Mouse (Mus musculus) NIH3T3 (cell line): Measurements from ENCODE around the gene Cobl.

ENCODE experiments used
- DNase-seq: peaks from one replicate; pipeline ENCODE4 v3.0.0-alpha.2; 2012; ENCODE audit warnings: low read depth

The Cobl gene

GRCm38 (mm10) chr11:12384826-12385225 lies 79.9 kb downstream of the Cobl start:
- DNase-seq: peak; percentile 44

- DNase-seq: no peak
These were observed 81.8 kb downstream of the Cobl start for GRCm38 (mm10) chr11:12382991-12383390.

DNA sequence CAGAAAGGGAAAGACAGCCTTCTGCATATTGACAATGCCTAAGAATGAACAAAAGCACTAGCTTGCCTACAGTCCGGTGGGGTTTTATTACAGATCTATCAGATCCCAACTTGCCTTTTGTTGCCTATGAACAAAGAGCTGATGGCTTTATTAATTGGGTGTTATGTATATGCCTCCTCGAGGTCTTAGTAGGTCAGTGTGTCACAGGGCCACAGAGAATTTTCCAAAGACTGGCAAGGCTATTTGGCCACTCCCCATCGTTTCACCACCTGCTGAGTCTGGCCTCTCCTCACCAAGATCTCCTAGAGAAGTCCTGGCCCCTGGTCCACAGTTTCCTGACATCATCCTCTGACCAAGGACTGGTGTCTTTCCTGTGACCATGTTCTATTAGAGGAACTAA lies 83.7 kb downstream of the Cobl start:
- no peak for DNase-seq

DNA sequence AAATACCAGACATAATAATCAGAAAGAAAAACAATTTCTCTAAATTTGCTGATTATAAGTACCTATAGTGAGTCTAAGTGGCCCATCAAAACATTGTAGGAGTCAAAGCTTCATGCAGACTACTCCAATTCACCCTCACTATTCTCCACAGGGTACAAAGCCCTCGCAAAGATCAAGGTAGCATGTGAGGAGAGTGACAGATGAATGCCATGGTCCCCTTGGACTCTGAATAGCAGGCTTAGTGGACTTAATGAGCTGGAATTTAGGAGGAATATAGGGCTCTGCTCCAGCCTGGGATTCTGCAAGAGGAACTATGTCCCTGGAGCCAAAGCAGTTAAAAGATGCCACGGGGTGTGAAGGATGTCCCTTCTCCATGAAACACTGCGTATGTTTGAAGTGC lies 88.1 kb downstream of the Cobl start:
- no peak for DNase-seq

DNA sequence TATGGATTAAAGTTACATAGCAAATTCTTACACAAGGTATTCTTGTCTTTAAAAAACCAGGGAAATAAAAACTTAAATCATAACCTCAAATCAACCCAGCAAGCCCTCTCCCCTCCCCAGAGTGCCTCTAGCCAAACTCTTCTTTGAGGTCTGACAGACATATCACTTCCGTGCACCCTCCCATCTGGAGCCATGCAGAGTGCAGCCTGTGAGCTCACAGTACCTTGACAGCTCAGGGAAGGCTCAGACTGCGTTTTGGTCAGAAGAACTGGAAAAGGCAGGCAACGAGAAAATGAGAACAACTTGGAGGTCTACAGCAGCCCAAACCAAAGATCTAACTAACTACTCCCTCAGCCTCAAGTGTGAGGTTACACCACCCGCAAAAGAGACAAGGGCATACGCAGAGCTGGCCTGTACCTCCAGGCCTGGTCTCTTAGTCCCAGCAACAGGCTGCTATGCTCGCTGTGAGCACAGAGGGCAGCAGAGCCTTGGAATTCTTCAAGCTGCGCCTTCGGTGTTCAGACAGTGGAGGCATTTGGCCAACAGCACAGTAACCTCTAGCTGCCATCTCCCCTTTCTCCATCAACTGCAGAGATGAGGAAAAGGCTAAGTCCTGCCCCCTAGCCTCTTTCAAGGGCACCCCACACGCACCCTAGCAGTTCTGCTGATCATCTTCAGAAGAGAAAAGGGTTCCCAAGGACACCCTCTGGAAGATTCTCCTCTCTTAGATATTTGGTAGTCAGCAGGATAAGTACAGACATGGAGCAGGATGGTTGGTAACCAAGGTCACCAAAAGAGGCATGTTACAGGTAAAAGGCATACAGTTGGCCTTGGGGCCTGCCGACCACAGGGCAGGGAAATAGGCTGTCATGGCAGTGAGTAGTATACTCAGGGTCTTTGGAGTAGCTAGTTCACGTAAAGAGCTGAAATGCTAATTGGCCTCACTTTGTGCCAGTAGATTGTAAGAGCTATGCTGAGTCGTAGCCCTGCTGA lies 91.4 kb downstream of the Cobl start:
- peak; percentile 77 for DNase-seq

GRCm38 (mm10) chr11:12370957-12371356 lies 93.8 kb downstream of the Cobl start:
- no peak for DNase-seq

GRCm38 (mm10) chr11:12367426-12368178 lies 97.2 kb downstream of the Cobl start:
- DNase-seq: no peak

- DNase-seq: peak; percentile 83
These were observed 105.3 kb downstream of the Cobl start for GRCm38 (mm10) chr11:12359336-12360000.

GRCm38 (mm10) chr11:12358602-12359001 lies 106.2 kb downstream of the Cobl start:
- DNase-seq: no peak

DNA sequence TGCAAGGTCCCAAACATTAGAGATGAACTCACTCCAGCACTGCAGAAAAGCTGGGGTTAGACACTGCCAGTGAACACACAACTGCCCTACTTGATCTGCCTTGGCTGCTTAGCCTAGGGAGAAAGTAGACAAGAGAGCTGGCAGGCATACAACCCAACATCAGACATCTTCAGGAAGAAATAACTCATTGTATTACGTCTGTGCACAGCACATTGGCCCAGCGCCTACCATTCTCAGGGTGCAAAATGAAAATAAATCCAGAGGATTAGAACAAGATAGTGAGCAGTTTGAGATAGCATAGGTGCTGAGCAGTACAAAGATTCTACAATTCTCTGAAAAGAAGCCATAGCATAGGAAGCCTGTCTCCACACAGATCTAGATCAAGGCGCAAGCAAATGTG lies 109.1 kb downstream of the Cobl start:
- peak; percentile 42 for DNase-seq

DNA sequence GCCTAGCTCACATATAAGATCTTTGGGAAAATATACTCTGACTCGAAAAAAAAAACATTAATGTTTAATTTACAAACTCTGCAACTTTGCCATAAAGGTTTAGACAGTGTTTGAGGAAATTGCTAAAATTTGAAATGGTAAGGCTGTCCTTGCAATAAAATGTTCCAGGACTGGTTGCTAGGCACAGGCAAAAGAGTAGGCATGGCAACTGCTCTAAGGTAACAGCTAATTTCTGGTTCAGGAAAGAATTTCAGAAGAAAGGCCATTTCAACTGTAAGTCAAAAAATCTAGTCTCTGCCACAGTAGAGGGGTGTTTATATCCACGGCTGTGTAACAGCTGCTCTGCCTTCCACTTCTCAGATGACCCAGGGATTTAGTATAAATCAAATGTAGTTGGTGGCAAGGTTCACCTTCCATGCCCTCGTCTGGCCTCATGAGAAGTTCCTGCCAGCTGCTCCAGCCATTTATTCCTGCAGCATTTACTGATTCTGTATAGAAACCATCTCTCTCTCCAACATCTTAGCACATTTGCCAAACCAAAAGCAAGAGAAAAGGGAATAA lies 113.7 kb downstream of the Cobl start:
- no peak for DNase-seq

- no peak for DNase-seq
These were observed 114.7 kb downstream of the Cobl start for GRCm38 (mm10) chr11:12350086-12350485.

DNA sequence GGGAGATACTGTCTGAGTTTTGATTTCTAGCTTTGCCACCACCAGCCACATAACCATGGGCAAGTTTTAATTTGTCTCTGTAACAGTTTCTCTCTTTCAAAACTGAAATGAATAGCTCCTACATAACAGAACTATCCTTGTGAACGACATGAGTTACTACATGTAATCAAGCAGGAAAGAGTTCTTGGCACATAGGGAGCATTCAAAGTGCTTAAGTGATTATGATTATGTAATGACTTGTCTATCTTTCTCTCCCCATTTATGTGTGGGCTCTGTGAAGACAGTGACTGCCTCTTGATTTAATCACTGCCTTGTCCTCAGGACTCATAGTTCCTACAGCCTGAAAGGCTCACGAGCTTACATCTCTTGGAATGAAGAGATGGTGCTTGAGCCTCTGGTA lies 118.3 kb downstream of the Cobl start:
- DNase-seq: no peak

DNA sequence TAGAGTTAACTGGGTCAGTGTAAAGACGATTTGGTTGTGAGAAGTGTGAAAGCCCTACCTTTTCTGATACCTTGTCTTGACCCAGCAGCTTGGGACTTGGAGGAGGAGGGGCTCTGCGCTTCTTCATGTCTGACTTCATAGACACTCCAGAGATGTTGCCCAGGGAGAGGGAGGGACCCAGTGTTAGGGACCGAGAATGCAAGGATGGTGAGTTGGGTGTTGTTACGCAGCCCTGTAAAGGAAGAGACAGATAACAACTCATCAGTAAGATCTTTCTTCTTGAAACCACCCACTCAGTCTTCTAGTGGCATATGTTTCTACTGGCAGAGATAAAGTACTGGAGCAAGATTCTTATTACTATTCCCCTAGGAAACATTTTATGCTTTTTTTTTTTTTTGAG lies 121.1 kb downstream of the Cobl start:
- DNase-seq: no peak

DNA sequence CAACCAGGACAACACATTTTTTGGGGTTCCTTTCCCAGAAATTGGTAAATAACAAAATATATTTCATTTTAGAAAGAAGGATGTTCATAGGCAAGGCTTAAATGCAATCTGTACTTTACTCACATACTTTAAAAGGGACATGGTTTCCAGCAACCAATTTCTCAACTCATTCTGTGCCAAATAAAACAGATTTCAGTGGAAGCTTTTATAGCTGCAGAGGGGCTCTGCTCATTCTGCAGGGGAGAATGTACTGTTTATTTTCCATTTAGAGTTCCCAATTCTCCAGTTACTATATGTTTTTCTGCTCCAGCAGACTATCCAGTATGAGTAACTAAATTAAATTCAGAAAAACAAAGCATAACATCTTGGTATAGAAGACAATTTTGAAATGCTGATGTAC lies 124.1 kb downstream of the Cobl start:
- no peak for DNase-seq

- no peak for DNase-seq
These were observed 128.6 kb downstream of the Cobl start for GRCm38 (mm10) chr11:12336145-12336544.

GRCm38 (mm10) chr11:12331997-12332396 lies 132.8 kb downstream of the Cobl start:
- DNase-seq: peak; percentile 79

- no peak for DNase-seq
These were observed 143.3 kb downstream of the Cobl start for GRCm38 (mm10) chr11:12321445-12321844.

- peak; percentile 13 for DNase-seq
These were observed 145.4 kb downstream of the Cobl start for GRCm38 (mm10) chr11:12319318-12319717.

DNA sequence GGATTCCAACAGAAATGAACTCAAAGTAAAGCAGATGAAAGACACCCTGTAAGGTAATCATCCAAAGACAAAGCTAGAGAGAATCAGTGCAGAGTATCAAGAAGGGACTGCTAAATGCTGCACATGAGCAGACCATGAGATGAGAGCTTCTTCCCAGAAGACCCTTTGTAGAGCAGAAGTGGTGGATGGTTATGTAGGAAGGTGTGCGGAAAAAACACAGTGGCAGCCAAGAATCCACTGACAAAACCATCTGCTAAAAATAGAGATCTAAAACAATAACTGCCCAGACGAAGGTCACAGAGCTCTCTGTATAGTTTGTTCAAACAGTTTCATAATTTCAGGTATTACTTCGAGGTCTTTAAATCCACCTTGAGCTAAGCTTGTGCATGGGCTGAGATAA lies 149.1 kb downstream of the Cobl start:
- no peak for DNase-seq

GRCm38 (mm10) chr11:12314278-12315043 lies 150.3 kb downstream of the Cobl start:
- DNase-seq: peak; percentile 73
